Mouse (Mus musculus) ovary, postnatal 10 days (tissue): Measurements from ENCODE around the gene Dyrk1a.
A peak's percentile ranks its signal among the peaks of the same experiment; 100 is the strongest.
"Not testable (repeated sequence)": the region's sequence is repeated elsewhere in the genome, so short reads cannot be mapped to it uniquely, and the experiment has no call there.

Experiments used
- DNase-seq: peaks from one replicate; pipeline ENCODE4 v3.0.0; 2022; ENCODE audit warnings: low spot score

Dyrk1a gene

DNA sequence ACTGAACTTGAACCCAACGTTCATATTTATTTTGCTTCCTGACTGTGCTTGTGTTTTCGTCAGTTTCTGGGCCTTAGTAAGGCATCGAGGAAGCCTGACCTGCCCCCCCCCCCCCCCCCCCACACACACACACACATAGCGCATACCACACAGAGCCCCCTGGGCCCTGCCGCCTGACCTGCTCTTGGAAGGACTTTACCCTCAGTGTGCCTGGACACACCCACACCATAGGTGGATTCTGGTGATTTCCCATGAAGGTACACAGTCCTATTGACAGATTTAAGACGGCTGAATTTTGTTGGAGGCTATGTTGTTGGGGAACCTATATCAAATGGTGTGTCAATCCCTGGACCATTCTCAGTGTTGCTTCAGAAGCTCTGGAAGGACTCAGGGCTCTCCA, 63.2 kb downstream of the Dyrk1a start:
- DNase-seq, result no peak

DNA sequence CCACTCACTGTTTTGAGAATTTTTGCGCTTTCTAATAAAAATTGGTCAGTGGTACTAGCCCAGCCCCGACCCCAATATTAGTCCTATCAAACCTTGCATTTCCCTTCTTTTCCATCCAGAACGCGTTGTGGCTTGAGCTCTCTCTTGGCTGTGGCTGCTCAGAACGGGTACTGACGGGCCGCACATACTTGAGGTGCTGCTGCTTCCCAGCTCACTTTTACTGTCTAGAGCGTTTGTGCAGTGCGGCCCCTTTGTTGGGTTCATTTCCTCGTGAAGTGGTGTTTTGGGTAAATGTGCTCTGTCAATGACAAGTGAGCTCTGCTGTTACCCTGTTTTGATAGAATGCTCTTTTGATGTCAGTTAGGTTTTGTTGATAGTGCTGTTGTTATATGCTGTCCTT, 67.6 kb downstream of the Dyrk1a start:
- DNase-seq, result no peak

DNA sequence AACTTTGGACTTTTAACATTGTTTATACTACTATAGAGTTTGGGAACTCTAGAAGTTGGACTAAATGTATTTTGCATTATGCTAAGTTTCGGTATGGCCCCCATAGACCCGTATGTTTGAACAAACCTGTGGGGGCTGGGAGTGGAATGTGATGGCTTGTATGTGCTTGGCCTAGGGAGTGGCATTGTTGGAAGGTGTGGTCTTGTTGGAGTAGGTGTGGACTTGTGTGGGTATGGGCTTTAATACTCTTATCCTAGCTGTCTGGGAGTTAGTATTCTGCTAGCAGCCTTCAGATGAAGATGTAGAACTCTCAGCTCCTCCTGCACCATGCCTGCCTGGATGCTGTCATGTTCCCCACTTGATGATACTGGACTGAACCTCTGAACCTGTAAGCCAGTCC, 72.0 kb downstream of the Dyrk1a start:
- no peak for DNase-seq

- no peak for DNase-seq
Measured at GRCm38 (mm10) chr16:94647153-94647552, 77.3 kb downstream of the Dyrk1a start.

GRCm38 (mm10) chr16:94647925-94648324, 78.1 kb downstream of the Dyrk1a start:
- no peak for DNase-seq

- no peak for DNase-seq
Measured at GRCm38 (mm10) chr16:94649861-94650260, 80.1 kb downstream of the Dyrk1a start.

DNA sequence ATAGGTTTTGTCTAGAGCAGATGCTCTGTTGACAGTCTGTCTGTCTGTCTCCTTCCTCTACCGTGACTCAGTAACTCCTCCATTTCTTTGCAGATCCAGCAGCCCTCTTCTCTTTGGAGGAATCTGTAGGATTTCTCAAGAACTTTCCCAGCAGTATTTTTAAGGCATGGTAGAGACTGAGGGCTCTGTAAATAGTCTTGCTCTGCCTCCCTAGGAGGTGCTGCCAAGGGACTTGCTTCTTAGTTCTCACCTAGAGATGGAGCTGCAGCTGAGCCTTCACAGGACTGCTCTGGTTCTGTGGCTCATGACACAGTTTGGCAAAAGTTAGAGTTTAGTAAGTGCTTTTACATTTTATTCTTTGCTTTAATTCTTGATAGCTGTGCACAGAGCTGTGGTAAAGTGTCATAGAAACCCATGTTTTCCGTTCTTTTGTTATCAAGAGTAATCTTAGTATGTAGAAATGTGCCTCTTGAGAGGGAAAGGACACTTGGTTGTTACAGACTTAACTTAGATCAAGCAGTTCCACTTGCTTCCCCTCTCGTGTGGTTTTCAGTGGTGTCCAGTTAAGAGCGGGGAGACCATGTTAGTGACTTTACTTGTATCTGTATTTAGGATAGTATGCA, 82.4 kb downstream of the Dyrk1a start:
- no peak for DNase-seq

DNA sequence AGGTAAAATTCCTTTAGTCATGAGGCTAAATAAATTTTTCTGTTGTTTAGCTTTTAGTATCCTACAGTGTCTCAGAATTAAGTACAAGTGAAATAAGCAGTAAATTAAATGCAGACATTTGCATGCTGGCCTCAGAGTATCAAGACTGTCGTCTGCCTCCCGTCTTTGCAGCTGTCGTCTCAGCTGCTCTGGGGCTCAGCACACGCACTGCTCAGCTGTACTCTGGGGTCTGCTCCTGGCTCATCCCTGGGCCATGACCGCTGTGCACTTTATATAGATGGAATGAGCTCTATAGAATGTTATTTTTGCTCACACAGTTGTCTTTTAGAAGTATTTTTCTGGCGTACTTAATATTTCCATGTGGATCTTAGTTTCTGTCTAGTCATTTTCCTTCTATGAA, 85.3 kb downstream of the Dyrk1a start:
- DNase-seq, result no peak

DNA sequence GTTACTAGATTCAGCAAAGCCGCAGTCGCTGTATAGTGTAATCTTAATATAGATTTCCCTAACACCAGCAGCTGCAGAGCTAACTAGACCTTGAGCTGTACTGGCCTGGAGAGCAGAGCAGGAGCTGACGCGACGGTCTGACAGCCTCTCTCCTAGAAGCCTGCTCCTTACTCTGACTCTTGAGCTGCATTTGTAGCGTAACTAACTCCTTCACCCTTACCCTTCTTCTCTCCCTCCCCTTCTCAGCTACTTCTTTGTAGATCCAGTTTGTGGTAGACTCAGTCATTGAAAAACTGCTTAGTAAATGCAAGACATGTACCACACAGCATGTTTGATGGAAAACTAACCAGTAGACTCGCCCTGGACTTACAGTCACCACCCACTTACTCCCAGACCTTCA, 87.1 kb downstream of the Dyrk1a start:
- DNase-seq, result no peak

GRCm38 (mm10) chr16:94659394-94659793, 89.6 kb downstream of the Dyrk1a start:
- DNase-seq, result no peak

DNA sequence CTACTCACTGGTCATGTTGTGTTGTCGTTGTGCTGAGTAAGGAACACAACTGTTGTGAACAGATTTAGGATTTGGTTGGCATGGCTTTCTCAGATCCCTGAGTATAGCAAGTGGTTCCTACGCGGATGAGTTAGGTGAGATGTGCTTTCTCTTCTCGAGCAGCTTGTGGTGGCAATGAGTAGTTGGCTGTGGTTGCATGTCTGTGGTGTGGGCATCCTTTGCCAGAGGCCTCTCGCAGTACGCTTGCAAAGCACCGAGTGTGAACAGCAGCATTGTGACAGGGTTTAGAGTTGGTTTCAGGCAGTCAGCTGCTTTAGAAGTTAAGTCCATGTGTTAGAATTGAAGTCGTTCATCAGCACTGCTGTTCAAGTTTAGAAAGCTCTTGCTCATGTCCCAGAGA, 90.4 kb downstream of the Dyrk1a start:
- no peak for DNase-seq

DNA sequence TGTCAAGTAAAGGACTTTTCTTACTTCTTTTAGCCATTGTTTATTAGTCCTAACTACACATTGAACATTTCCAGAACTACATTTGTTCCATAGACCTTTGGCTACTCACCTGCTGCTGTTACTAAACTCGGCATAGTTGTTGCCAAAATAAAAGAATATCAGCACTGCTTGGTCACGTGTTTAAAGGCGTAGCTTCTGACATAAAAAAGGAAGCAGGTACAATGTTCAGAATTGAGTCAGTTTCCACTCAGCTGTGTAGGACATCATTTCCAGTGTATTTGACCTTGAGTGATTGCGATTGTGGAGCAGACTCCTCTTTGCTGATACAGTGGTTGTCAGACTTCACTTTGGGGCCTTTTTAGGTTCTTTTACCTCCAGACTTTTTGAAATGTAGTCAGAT, 97.7 kb downstream of the Dyrk1a start:
- no peak for DNase-seq

GRCm38 (mm10) chr16:94671313-94671712, 101.5 kb downstream of the Dyrk1a start:
- no peak for DNase-seq

DNA sequence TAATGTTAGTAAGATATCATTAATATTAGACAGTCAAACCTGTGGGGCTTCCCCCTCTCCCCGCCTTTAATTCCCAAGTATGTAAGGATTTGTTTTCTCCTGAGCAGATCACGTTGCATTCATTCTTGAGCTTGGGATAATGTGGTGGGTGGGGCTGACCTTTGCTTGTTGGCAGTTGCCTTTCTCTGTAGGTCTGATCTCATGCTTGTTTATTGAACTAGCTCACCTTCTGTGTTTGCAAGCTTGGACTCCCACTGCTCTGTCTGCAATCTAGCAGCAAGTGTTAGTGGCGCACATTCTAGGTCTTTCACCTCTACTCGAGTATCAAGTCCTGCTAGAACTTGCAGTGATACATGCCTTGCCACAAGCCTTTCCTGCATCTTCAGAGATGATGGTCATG, 111.1 kb downstream of the Dyrk1a start:
- no peak for DNase-seq

DNA sequence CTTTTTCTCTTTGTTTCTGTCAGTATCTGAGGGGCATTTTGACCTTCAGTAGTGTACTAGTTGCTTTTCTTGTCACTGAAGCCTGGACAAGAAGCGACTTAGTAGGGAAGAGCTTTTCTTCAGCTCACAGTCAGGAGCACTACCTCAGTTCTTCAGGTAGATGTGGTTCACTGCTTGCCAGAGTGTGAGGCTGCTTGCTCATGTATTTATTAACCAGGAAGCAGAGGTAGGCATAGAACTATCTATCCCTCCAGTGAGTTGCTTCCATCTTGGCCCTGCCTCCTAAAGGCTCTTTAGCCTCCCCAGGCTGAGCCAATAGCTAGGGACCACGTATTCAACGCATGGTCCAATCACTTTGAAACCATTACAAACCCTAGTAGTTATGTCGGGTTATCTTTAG, 112.0 kb downstream of the Dyrk1a start:
- DNase-seq, result no peak

DNA sequence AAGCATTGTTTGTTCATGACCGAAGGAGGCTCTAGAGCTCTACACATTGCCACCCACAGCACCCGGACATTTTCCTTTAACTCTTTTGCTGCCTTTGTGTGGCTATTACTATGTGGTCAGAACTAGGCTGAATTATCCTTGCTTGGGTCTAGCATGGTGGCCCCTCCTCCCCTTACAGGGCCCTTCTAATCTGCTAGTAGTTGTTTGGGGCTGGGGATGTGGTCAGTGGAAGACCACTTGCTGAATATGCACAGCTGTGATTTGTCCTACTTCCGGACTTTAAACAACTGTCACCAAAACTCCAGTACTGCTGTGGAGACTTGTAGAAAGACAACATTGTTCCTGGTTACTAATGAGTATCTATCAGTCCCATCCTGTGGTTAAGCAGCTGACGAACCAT, 114.2 kb downstream of the Dyrk1a start:
- DNase-seq, result no peak

DNA sequence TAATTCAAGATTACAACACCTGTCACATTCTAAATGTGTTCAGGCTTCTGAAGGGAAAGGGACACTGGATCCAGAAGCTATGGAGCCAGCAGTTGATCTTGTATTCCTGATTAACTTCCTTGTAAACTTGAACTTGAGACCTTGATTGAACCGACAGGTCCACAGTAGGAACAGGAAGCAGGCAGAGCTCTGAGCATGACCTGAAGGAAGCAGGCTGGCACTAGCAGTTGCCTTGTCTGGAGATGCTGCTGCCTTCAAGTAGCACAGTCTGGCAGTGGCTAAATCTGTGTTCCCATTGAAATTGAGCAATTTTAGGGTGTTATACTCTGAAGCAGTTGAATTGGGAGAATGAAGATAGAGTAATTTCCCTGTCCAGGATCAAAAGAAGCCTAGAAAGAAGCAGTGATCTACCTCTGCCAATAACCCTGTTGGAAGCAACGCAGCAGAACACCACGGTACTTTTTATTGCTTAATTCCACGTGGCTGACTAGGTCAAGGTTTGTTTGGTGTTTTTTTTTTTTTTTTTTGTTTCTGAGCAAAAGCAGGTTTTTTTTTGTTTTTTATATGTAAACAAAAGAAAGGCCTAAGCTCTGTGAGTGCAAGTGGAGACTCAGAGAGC, 124.0 kb downstream of the Dyrk1a start:
- no peak for DNase-seq

- no peak for DNase-seq
Measured at GRCm38 (mm10) chr16:94697553-94697952, 127.7 kb downstream of the Dyrk1a start.

GRCm38 (mm10) chr16:94698234-94698633, 128.4 kb downstream of the Dyrk1a start:
- DNase-seq, result not testable (repeated sequence)

- DNase-seq, result no peak
Measured at GRCm38 (mm10) chr16:94701141-94701540, 131.3 kb downstream of the Dyrk1a start.

DNA sequence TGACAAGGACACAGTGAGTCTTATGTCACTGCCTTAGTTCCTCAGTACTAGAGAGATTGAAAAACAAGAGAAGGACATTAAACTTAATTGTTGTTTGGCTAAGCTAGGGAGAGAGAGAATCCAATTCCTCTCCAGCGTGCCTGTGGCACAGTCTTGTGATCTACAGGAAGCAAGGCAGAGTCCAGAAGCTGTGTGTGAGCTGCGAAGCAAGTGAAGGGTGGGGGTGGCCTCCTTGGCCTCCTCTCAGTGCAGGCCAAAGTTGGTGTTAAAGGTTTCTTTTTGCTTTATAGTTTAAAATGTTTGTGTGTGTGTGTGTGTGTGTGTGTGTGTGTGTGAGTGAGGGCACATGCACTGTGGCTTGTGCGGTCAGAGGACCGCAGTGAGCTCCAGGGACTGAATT, 132.2 kb downstream of the Dyrk1a start:
- DNase-seq, result no peak

GRCm38 (mm10) chr16:94713480-94714094, 143.8 kb downstream of the Dyrk1a start:
- DNase-seq, result peak; percentile 59

GRCm38 (mm10) chr16:94714483-94714882, 144.7 kb downstream of the Dyrk1a start:
- no peak for DNase-seq

- DNase-seq, result no peak
Measured at GRCm38 (mm10) chr16:94717051-94717450, 147.2 kb downstream of the Dyrk1a start.
